Mouse (Mus musculus) left cerebral cortex, adult 2 months (tissue): ENCODE measurements around the gene Btbd9. TPM values are rescaled to one million over a fixed set of nuclear protein-coding genes. Genes with fewer than 3 reads are reported as not detected.

ENCODE experiments used
- DNase-seq, 2 experiments: peaks; one replicate each; pipeline ENCODE4 v3.0.0; 2021 to 2022; ENCODE audit warnings: low spot score in 2 of 2, mixed read lengths in 1 of 2; ENCODE audit errors: extremely low spot score in 1 of 2
- H3K27ac ChIP-seq: fragments of 200-600 bp; 2 replicates; pipeline ENCODE4 v1.8.1; 2022
- H3K4me3 ChIP-seq: fragments of 200-600 bp; 2 replicates; pipeline ENCODE4 v1.8.1; 2022
- CTCF ChIP-seq: fragments of 200-600 bp; IDR thresholded peaks from 2 replicates; pipeline ENCODE4 v1.8.1; 2022; ENCODE audit warnings: antibody characterized with exemption, mild to moderate bottlenecking, moderate library complexity
- intact Hi-C: fragments of 180-260 bp; cut with DNase I; formaldehyde crosslinking; loops from one replicate; pipeline ENCODE4 v1.15.1; 2025
- total RNA-seq, 2 experiments: library from RNA; stranded (reverse); gene quantifications; 2 replicates each; pipeline ENCODE4 v1.2.3; 2021

The Btbd9 gene
- total RNA-seq, 2 experiments from 2014 or later, result 102 to 104 TPM

DNA sequence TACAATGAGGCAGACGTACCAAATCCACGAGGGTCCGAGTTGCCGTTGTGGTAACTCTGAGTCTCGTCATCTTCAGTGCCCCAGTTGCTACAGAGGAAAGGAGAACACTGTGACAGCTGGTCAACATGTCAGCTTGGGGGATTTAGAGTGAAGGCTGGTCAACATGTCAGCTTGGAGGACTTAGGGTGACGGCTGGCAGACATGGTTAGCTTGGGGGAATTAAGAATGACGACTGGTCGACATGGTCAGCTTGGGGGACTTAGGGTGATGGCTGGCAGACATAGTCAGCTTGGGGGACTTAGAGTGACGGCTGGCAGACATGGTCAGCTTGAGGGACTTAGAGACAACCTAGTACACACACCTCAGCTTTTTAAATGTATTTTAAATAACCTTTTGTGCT lies 21.5 kb upstream of the Btbd9 start:
- H3K4me3 ChIP-seq, result no peak overlapping the region
- no peak for TF ChIP-seq CTCF
- H3K27ac ChIP-seq, result no peak overlapping the region
- intact Hi-C loops, result no loop called here
- no peak for DNase-seq

DNA sequence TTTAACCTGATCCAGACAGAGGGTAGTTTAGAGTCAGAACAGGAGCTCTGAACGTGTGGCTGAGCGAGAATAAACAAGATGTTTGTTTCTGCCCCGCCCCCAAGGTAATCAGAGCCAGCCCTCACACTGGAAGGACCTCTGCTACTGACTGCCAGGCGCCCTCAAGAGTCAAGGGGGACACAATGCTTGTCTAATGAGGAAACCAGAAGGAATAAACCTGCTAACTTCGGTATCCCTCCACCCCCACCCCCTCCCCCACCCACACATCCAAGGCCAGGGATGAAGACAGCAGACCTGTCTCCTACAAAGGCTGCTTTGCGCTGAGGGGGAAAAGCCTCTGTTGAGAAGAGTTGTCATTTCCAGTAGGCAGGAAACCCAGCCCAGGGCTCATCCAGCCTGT lies 18.6 kb upstream of the Btbd9 start:
- TF ChIP-seq CTCF, result no peak
- Histone ChIP-seq H3K4me3 (no peak overlapping the region), H3K27ac (no peak overlapping the region)
- intact Hi-C loops, result no loop called here
- DNase-seq, result no peak

DNA sequence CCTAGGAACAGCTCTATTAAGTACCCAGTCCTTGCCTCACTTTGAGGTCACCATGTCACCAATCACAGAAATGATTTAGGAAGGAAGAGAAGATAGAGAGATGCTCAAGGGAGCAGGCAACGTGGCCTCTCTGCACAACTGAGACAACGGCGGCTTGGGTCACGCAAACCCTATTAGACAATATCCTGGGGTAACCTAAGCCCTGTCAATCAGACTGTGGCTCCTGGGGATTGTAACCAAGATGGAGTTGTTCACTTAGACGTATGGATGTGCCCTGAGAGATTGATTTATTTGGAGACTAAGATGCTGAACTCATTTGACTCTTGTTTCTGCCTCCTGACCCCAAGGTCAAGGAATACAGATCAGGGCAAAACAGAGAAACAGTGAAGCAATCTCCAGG lies 18.1 kb upstream of the Btbd9 start:
- Histone ChIP-seq H3K4me3 (no peak overlapping the region), H3K27ac (no peak overlapping the region)
- intact Hi-C loops, result no loop called here
- DNase-seq, result no peak
- no peak for TF ChIP-seq CTCF

DNA sequence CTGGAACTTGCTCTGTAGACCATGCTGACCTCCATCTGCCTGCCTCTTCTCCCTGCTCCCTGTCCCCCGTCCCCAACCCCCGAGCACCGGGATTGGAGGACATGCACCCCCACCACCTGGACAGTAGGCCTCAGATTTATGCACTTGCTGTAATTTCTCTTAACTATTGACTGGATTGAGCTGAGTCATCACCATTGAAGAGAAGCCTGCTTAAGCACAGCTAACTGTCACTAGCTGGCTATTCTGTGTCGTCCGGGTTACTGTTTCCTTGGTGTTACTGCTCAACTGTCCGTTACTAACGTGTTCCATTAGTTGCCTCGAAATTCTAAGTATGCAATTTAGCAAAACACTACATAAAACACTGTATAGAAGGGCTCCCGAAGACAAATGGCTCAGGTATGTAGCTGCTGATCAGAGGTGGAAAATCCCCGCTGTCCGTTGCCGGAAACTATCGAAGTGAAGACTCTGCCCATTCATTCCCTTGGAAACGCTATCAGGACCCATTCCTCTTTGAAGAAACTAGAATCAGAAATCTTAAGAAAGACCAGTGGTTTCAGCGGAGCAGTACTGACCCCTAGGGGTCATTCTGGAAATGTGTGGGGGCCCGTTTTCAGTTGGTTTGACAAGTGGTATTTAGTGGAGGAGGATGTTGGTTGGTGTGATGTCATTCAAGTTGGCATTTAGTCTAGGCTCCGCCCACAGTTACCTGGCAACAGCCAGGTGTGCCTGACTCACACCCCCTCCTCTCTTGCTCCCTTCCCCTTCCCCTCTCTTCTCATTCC lies 14.3 kb upstream of the Btbd9 start:
- Histone ChIP-seq H3K27ac (no peak overlapping the region), H3K4me3 (no peak overlapping the region)
- intact Hi-C loops, result no loop called here
- peak; percentile 89 for TF ChIP-seq CTCF
- peak; percentile 61 to 69 for DNase-seq

DNA sequence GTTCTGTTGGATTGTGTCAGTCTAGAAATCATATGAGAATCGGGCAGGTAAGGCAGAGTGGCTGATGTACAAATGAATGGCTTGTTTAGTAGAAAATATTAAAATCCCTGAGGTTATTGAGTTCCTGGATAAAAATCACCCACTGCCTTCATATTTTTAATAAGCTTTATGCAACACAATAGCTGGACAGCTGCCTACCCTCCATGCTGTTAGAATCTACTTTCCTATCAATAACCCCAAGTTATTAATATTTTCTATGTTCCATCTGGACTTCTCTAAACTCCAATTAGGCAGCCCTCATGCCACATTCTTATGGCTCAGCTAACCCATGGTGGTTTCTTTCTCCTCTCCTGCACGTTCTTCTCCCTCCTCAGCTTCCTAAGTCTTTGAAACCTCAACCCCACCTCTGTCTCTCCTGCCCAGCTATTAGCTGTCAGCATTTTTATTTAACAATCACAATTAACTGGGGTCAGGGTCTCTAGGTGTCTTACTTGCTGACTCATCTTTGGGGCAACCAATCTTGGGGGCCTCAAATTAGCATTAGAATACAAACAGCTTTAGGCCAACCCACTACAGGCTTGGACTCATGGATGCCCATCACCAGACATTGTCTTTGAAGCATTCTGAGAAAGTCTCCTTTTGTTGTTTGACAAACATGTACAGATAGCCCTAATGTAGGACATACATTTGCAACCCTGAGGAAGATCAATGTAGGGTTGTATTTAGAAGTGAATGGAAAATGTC lies 7.1 kb upstream of the Btbd9 start:
- no peak for DNase-seq
- Histone ChIP-seq H3K27ac (no peak overlapping the region), H3K4me3 (no peak overlapping the region)
- TF ChIP-seq CTCF, result no peak
- intact Hi-C loops, result no loop called here

GRCm38 (mm10) chr17:30582313-30582712 lies 6.0 kb upstream of the Btbd9 start:
- TF ChIP-seq CTCF, result peak; percentile 17
- H3K4me3 ChIP-seq, result no peak overlapping the region
- no peak for DNase-seq
- intact Hi-C loops, result no loop called here
- H3K27ac ChIP-seq, result no peak overlapping the region

DNA sequence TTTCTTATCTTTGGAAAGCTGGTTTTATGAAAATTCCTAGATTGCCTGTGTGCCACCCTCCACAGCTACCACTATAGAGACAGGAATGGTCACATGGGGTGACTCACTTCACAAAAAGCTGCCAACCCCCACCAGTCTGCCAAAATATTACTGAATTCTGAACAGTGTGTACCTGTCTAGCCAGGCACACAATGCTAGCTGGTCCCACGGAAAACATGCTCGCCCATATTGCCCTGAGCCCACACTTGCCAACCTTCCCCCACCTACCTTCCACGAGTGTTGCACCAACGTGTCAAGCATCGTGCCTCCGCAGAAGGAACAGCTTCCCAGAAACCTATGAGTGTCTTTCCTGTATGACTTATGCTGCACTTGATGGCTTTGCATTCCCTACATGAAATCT lies 4.9 kb upstream of the Btbd9 start:
- Histone ChIP-seq H3K27ac (peak overlapping the region; percentile 12; the same call in 1 of the 2 replicates), H3K4me3 (no peak overlapping the region)
- peak; percentile 49 to 65 for DNase-seq
- no peak for TF ChIP-seq CTCF
- intact Hi-C loops, result no loop called here

DNA sequence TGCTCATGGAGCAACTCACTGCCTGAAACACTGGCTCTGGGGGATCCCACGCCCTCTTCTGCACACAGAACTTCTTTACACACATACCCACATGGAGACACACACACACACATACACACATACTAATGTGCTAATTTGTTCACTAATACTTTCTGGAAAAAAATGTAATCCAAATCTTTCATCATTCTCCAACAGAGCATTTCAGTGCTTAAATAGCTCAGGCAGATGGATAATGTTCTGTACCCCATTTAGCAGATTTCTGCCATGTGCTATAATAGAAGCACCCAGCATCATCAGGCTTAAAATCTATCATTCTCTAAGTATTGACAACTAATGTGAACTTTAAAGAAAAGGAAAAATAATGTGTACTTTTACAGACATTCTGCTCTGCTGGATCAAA lies 4.5 kb upstream of the Btbd9 start:
- TF ChIP-seq CTCF, result no peak
- H3K27ac ChIP-seq, result peak overlapping the region; percentile 22; the same call in 1 of the 2 replicates
- intact Hi-C loops, result no loop called here
- H3K4me3 ChIP-seq, result no peak overlapping the region
- DNase-seq, result no peak

- peak overlapping the region; percentile 91 for H3K4me3 ChIP-seq
- no peak for DNase-seq
- intact Hi-C loops, result loop anchor here (2.0 to 10.0 kb wide), 2 partner anchors 108 to 572 kb away; partner anchors contain the start of gene Zfand3
- H3K27ac ChIP-seq, result peak overlapping the region; percentile 100
- no peak for TF ChIP-seq CTCF
These were observed 658 bp upstream of the Btbd9 start for GRCm38 (mm10) chr17:30576946-30577345.

DNA sequence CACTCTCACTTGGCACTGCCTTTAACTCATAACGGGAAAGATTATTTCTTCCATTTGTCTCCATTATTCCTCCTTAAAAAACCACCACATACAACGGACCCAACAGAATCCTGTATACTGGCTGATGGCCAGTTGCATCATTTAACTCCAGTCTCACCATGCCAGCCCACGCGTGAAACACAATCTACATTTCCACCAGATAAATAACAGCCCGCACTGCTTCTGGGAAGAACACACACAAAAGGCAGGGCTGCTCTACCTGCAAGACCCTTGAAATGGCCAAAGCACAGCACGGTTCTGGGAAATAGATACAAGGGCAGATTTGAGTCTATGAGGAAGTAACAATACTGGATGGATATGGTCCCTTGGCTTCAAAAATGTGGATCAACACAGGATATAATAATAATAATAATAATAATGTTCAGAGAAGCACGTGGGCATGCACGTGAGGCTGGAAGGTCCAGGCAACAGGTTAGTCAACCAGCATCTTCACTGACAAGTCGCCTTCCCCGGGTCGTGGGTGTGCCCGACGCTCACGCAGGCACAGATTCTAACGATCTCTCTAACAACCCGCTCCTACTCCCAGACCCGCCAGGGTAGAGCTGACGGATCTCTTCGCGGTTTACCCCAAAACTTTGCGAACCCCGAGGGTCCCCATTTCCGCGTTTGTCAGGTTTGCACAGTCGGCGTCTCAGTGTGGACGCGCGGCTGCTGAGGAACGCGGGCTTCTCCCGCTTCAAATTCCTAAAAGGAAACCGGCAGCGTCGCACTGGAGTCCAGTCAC lies 975 bp downstream of the Btbd9 start:
- DNase-seq, result peak; percentile 62 to 63
- peak overlapping the region; percentile 100 for H3K27ac ChIP-seq
- peak overlapping the region; percentile 91 for H3K4me3 ChIP-seq
- intact Hi-C loops, result loop anchor here (2.0 to 10.0 kb wide), 2 partner anchors 51 to 571 kb away; partner anchors contain the start of gene Zfand3
- no peak for TF ChIP-seq CTCF

GRCm38 (mm10) chr17:30574783-30575075 lies 1.6 kb downstream of the Btbd9 start:
- intact Hi-C loops, result loop anchor here (2.0 to 10.0 kb wide), 2 partner anchors 50 to 570 kb away; partner anchors contain the start of gene Zfand3
- peak overlapping the region; percentile 91 for H3K4me3 ChIP-seq
- no peak for DNase-seq
- no peak overlapping the region for H3K27ac ChIP-seq
- TF ChIP-seq CTCF, result no peak
